Mouse (Mus musculus) c-Kit-positive CD71-positive TER-119-positive erythroid progenitor cells, embryonic 14.5 days (primary cell): ENCODE data around the gene Cntn5.

Source experiments
- DNase-seq: peaks from one replicate; pipeline ENCODE4 v3.0.0-alpha.2; 2013; ENCODE audit warnings: low spot score

Gene Cntn5

DNA sequence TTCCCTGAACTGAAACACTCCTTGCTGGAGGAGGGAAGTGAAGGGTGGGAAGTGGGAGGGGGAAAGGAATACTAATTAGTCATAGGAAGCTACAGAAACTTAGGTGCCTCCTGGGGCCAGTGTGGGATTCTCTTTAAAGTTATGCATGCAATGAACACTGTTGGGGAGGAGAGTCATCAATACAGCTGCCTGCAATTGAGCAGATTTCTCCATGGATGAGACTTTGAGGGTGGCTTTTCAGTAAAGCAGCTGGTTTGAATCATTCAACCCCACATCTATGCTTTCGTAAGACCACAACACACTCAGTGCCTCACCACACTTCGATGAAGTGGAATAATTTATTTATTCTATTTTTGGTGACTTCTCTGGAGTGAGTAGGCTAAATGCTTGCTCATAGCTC lies 674.9 kb downstream of the Cntn5 start:
- no peak for DNase-seq

- no peak for DNase-seq
Measured at GRCm38 (mm10) chr9:10226013-10226412, 678.6 kb downstream of the Cntn5 start.

- DNase-seq, result no peak
Measured at GRCm38 (mm10) chr9:10186063-10186462, 718.5 kb downstream of the Cntn5 start.

DNA sequence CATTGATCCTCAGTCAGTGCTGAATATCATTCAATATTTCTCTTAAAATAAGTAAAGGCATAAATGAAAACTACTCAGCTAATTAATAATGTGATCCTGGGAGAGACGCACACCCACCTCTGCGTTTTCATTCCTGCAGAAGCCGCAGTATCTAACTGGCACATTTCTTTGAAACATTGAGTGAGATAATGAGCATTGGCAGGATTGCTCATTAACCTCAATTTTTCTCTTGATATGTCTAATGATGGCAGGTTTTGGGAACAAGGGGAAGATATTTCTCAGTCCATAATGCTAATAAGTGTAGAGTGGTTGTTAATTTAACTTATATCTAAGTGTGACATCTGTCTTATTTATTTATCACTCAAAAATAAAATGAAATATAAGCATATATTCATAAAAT lies 734.0 kb downstream of the Cntn5 start:
- no peak for DNase-seq

GRCm38 (mm10) chr9:10121350-10122057 lies 783.1 kb downstream of the Cntn5 start:
- no peak for DNase-seq

DNA sequence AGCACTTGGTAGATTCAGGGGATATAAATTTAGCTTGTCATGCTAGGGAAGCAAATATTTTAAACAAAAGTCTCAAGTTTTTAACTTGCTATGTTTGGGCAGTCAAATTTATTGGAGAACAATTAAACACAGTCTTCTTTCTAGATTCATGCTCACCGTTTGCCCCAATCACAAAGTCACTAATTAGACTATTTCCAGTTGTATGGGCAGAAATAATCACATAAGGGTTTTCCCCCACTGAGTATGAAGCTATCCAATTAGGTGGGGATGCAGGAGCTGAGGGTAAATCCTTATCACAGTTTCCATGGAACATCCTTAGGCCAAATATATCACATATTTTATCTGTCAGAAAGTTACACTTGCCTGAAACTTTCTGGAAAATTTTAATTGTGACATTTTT lies 788.0 kb downstream of the Cntn5 start:
- DNase-seq, result no peak

DNA sequence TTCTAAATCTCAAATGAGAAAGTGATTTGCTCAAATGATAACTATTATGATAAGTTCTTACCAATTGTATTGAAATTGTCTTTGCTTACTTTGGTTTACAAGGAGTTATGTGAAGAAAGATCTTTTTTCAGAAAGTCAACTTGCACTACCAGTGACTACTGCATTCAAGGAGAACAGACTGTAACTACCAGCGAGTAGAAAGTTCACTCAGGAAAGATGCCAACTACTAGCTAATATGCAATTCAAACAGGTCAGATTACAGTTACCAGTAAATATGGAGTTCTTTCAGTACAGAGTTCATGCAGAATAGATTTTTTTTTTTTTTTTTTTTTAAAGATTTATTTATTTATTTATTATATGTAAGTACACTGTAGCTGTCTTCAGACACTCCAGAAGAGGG lies 795.4 kb downstream of the Cntn5 start:
- no peak for DNase-seq

DNA sequence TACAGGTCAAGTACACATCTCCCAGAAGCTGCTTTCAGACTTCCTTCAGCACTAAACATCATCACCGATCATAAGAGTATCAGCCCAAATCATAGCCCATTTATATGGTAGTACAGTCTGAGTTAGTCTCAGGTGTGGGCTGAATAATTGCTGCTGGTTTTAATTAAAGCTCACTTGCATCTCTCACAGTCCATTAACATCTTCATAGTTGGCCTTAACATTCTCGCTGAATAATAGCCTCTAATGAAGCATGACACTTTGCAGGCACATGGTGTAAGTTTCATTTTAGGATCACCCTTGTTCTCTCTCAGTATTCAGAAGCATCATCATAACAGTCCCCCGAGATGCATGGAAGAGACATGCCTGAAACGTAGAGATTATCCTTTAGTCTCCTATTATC lies 796.7 kb downstream of the Cntn5 start:
- no peak for DNase-seq

GRCm38 (mm10) chr9:10101812-10102440 lies 802.6 kb downstream of the Cntn5 start:
- DNase-seq, result no peak

DNA sequence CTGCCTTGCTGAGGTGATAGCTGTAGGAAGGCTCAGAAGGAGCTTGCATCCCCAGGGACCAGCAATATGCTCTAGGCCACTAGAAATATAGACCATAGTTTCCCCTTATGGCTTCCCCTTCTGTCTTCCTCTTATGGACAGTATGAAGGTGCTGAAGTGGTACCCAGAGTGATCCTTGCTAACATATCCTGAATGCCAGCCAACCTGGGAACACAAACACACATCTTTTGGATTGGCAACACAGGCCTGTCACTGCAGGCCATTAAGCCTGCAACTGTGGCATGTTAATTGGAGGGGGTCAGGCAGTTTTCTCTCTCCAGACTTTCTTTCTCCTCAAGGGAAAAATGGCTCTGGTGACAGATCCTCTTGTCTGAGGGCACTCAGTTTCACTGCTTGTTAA lies 828.3 kb downstream of the Cntn5 start:
- no peak for DNase-seq

DNA sequence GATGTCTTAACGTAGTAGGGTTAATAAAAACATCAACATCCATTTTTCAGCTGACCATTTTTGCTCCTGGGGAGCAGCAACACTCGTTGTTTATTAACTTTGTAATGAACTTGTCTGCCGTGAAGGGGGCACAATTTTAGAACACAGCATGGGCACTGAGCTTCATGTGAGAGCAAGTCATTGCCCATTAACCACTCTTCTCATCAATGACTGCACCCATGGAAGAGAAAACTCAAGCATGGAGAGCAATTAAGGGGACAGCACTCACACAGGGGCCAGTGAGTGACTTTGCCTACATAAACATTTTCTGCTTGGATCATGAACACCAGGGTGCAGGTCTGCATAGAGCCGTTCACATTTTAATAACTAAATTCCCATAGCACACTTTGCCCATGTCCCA lies 831.2 kb downstream of the Cntn5 start:
- no peak for DNase-seq

DNA sequence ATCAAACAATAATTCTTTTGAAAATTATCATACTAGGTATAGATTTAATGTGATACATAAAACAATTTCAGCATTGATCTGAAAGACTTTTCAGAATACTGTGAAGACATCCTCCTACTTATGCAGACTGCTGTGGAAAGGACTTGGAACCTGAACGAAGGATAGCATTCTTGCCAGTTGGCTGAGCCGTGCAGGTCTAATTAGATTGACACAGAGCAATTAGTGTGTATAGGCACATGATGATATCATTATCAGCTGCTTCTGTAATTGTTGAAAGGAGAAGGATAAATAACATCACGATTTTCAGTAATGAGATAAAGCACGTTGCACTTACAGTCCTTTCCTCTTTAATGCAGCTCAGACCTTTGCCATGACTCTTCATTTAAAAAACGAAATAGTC lies 831.7 kb downstream of the Cntn5 start:
- DNase-seq, result no peak

DNA sequence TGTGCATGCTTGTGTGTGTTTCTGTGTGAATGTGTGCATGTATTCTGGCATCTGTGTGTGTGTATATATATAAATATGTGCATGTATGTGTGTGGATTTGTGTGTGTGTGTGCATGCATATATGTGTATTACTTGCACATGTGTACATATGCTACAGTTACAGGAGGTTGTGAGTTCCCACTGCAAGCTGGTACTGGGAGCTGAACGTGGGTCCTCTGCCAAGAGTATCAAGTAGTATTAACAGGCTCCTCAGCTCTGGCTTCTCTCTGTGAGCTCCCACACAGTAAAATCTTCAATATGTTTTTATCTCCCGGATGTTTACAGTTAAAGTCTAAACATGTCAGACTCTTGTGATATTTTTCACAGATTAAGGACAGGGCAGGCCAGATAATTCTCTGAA lies 833.3 kb downstream of the Cntn5 start:
- no peak for DNase-seq

DNA sequence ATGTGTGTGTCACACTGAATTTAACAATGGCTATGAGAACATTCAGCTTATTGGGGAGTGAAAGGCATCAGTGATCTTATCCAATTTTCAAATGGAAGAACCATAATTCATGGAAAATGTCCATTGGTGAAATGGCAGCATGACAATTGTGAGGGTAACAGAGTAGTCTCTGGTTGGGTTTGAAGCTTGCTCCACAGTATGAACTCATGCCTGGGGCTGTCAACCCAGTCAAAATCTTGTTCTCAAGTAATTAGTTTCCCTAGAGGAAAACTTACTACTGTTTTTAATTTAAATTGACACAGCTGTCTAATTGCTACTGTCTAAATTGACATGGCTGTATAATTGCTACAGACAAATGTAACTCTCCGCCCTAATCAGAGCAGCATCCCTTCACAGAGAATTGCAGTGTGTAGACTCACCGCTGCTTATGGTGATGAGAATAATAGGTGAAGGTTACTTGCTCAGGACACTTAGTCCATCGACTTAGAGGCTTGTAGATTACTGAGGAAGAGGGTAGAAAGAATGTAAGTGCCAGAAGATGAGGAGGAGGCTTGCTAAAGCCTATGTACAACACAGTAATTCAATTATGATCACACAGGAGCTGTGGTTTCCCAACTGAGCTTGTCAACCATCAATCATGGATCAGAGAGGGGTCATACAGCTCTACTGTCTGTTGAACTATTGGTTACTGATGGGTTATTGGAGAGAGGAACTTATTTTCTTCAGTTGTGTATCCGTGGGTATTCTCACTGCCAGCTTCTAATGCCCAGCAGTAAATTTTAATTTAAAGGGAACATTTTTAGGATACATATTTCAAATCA lies 859.4 kb downstream of the Cntn5 start:
- DNase-seq, result no peak

DNA sequence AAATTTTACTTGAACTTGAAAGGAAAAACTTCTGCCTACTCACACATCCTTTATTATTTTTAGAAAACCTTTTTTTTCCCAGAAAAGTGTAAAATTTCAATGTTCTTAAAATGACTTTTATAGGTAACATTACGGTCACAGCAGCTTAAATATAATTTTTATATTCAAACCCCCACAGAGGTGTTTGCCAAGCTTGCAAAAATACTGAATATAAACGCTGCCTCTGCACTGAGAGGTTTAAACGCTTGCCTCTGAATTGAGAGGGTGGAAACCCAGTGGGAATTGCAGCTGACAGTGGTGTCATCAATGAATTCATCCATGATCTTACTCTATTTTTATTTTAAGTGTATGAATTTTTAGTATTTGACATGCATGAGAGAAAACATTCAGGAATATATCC lies 861.6 kb downstream of the Cntn5 start:
- no peak for DNase-seq

- DNase-seq, result no peak
Measured at GRCm38 (mm10) chr9:10015129-10015528, 889.4 kb downstream of the Cntn5 start.

GRCm38 (mm10) chr9:9984028-9984427 lies 920.5 kb downstream of the Cntn5 start:
- no peak for DNase-seq

GRCm38 (mm10) chr9:9983220-9983619 lies 921.4 kb downstream of the Cntn5 start:
- no peak for DNase-seq

DNA sequence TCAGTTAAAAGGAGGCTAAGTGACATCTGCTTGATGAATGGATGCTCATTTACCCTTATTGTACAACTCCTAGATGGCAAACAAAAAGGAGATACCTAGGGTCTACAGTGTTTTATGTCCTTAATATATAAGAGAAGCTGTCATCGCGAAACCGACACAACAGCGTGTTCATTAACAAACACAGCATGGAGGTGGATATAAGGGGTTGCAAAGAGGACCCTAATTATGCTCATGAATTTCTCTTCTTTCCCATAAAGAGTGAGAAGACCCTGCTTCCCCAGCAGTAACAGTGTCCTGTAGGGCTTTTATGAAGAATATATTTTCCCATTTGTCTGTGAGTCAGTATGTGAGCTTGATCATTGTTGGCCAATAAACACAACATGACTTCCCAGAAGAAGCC lies 939.2 kb downstream of the Cntn5 start:
- no peak for DNase-seq

DNA sequence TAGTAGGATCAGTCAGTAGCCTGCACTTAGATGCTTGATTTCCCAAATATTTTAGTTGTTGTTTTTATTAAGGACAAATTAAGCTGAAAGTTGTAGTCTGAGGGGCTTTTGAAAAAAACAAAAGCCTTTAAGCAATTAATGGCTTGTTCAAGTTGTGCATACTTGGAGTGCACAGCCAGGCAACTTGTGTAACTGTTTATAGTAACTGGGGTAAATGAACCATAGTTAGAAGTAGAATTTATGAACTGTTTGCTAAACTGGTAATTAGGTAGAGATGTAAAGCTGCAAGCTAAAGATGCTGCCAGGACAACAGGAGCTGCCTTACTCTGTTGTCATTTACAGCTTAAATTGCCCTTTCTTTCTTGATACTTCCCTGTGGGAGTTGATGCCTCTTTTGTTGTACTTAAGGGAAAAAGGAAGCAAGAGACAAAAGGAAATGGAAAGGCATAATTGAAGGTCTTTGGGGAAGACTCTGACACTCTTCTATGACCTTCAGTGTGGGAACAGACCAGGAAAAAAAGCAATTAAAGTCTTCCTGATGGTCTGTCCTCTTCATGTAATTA lies 943.9 kb downstream of the Cntn5 start:
- DNase-seq, result no peak

- DNase-seq, result no peak
Measured at GRCm38 (mm10) chr9:9949346-9949745, 955.2 kb downstream of the Cntn5 start.

- no peak for DNase-seq
Measured at GRCm38 (mm10) chr9:9944872-9945271, 959.7 kb downstream of the Cntn5 start.
